Mouse (Mus musculus) testis, adult 2 months (tissue): ENCODE measurements around the gene Ggt5. TPM values are rescaled to one million over a fixed set of nuclear protein-coding genes. Genes with fewer than 3 reads are reported as not detected.

Experiments
- H3K27ac ChIP-seq: fragments of 200-500 bp; 2 replicates; pipeline ENCODE4 v1.5.1; 2012; ENCODE audit warnings: low read depth, low read length; ENCODE audit not compliant: control insufficient read depth, insufficient read depth
- H3K27me3 ChIP-seq: fragments of 200-500 bp; 2 replicates; pipeline ENCODE4 v1.6.1; 2012; ENCODE audit warnings: mild to moderate bottlenecking, low read length, moderate library complexity; ENCODE audit not compliant: control insufficient read depth, insufficient read depth
- H3K36me3 ChIP-seq: fragments of 200-500 bp; 2 replicates; pipeline ENCODE4 v1.6.1; 2012; ENCODE audit warnings: mild to moderate bottlenecking, low read length; ENCODE audit not compliant: control insufficient read depth, insufficient read depth
- H3K4me1 ChIP-seq: fragments of 200-500 bp; 2 replicates; pipeline ENCODE4 v1.6.1; 2012; ENCODE audit warnings: low read length; ENCODE audit not compliant: control insufficient read depth, insufficient read depth
- H3K4me3 ChIP-seq: fragments of 200-500 bp; 2 replicates; pipeline ENCODE4 v1.5.1; 2012; ENCODE audit warnings: low read depth, mild to moderate bottlenecking, low read length, moderate library complexity, mixed read lengths; ENCODE audit not compliant: control insufficient read depth
- CTCF ChIP-seq: fragments of 200-500 bp; IDR thresholded peaks from 2 replicates; pipeline ENCODE4 v1.5.1; 2012; ENCODE audit warnings: low read depth, mild to moderate bottlenecking, inconsistent platforms, low read length, moderate library complexity; ENCODE audit not compliant: control insufficient read depth, insufficient read depth, insufficient replicate concordance
- POLR2A ChIP-seq: fragments of 200-500 bp; IDR thresholded peaks from 2 replicates; pipeline ENCODE4 v1.6.1; 2012; ENCODE audit warnings: low read depth, mild to moderate bottlenecking, inconsistent platforms, low read length, moderate library complexity; ENCODE audit not compliant: control insufficient read depth
- polyA plus RNA-seq: library from polyadenylated mRNA; depleted of rRNA; stranded (reverse); fragments of >200 nt; gene quantifications from 2 replicates; pipeline ENCODE4 v1.2.3, GENCODE M21; 2012

Gene Ggt5
- polyA plus RNA-seq, 1 experiment: 5.4 TPM

DNA sequence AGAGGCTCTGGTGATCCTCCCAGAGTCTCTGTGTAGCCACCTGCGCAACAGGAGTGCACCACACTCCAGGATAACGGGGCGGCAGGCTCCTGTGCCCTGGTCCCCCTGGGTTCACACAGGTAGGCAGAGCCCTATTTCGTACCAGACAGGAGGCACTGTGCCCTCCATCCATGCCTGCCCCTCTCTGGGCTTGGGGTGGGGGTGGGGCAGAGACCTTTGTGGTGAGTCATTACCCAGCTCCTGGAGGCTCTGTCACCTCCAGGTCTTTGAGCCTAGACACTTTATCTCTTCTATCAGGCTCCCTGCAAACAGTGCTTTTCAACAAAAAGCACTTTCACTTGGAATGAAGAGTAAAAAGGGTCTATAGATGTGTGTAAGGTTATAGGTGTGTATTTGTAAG lies 20.3 kb upstream of the Ggt5 start:
- Histone ChIP-seq H3K27me3 (no peaks in the 10 kb centered on the region), H3K4me3 (no peak overlapping the region), H3K4me1 (no peaks in the 10 kb centered on the region), H3K27ac (no peak overlapping the region), H3K36me3 (no peaks in the 10 kb centered on the region)
- TF ChIP-seq POLR2A: no peak
- no peak for TF ChIP-seq CTCF

- Histone ChIP-seq H3K27ac (no peak overlapping the region), H3K27me3 (no peaks in the 10 kb centered on the region), H3K4me1 (no peaks in the 10 kb centered on the region), H3K36me3 (no peaks in the 10 kb centered on the region), H3K4me3 (no peak overlapping the region)
- TF ChIP-seq POLR2A: no peak
- no peak for TF ChIP-seq CTCF
These were observed 18.0 kb upstream of the Ggt5 start for GRCm38 (mm10) chr10:75570981-75571657.

DNA sequence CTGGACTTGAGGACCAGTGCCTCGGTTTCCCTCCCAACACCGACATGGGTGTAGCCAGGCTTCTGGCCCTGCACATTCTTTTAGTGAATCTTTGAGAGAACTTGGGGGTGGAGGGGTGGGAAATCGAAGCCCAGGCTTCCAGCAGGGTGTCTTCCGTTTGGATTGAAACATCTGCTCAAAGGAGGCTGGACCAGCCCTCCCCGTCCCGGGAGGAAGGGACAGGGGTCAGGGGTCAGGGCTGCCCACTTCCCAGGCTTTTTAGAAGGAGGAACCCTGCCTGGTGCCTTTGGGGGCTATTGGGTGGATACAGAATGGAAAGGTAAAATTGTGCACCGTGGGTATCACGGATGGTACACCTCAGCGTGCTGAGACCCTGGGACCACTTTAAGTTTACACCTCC lies 17.2 kb upstream of the Ggt5 start:
- no peaks in the 10 kb centered on the region for H3K27me3 ChIP-seq
- no peak overlapping the region for H3K4me3 ChIP-seq
- no peaks in the 10 kb centered on the region for H3K4me1 ChIP-seq
- TF ChIP-seq POLR2A (no peak), CTCF (no peak)
- H3K27ac ChIP-seq: no peak overlapping the region
- no peaks in the 10 kb centered on the region for H3K36me3 ChIP-seq

DNA sequence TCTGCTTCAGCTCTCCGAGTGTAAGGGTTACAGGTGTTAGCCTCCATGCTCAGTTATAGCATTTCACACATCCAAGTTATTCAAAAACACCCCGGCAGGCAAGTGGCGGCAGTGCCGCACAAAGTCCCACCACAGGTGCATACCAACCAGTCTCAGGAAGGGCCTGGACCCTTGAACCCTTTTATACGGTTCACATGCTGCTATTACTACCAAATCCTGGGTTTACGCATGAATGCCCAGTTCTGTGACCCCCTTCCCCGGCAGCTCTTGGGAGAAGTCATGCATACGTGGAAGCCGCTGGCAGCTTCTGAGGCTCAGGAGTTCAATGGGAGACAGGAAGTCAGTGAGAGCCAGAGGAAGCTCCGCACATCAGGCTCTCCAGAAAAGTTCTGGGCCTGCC lies 16.0 kb upstream of the Ggt5 start:
- H3K27me3 ChIP-seq: no peaks in the 10 kb centered on the region
- no peaks in the 10 kb centered on the region for H3K36me3 ChIP-seq
- no peak overlapping the region for H3K4me3 ChIP-seq
- no peaks in the 10 kb centered on the region for H3K4me1 ChIP-seq
- TF ChIP-seq POLR2A (no peak), CTCF (no peak)
- H3K27ac ChIP-seq: no peak overlapping the region

GRCm38 (mm10) chr10:75573965-75574364 lies 15.2 kb upstream of the Ggt5 start:
- Histone ChIP-seq H3K27me3 (no peaks in the 10 kb centered on the region), H3K36me3 (no peaks in the 10 kb centered on the region), H3K27ac (no peak overlapping the region), H3K4me1 (no peaks in the 10 kb centered on the region), H3K4me3 (no peak overlapping the region)
- TF ChIP-seq POLR2A (no peak), CTCF (no peak)

DNA sequence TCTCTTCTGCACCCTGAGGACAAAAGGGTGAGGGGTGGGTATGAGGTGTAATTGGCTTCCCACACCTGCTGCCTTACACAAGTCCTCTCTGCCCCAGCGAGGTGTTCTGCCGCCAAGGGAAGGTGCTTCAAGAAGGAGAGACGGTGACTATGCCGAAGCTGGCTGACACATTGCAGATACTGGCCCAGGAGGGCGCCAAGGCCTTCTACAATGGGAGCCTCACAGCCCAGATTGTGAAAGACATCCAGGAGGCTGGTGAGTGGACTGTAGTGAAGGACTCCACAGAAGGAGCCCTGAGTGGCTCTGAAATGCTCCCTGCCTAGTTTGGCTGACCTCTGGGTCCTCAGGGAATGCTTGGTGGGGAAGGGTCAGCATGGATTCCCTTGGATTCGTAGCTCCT lies 10.0 kb upstream of the Ggt5 start:
- H3K4me1 ChIP-seq: no peaks in the 10 kb centered on the region
- no peak overlapping the region for H3K4me3 ChIP-seq
- TF ChIP-seq POLR2A (no peak), CTCF (no peak)
- H3K27me3 ChIP-seq: no peaks in the 10 kb centered on the region
- H3K27ac ChIP-seq: no peak overlapping the region
- H3K36me3 ChIP-seq: no peaks in the 10 kb centered on the region

DNA sequence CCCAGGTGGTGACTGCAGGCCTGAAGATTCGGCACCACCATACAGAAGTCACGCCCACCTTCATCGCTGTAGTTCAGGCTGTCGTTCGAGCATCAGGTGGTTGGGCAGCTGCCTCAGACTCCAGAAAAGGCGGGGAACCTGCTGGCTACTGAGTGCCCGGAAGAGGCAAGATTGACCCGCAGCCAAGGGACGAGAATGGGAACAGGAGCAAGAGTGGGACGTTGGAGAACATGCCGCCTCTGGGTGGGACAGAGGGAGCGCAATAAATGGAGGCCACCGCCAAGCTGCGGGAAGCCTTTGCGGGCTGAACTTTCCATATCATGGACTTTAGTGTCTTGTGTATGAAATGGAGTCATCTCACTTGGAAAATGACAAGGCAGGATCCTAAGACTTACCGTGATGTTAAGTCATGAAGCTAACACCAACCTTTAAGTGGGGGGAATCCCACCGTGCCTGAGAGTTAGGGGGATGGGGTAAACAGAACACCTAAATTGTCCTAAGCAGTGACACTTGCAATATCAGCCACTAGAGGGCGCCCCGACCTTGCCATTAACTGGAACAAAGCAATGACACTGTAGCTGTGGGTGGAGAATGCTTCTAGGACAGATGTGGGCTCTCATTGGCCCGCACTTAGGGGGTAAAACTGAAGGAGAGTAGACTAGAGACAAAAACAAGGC lies 3.1 kb upstream of the Ggt5 start:
- no peak overlapping the region for H3K27ac ChIP-seq
- no peaks in the 10 kb centered on the region for H3K27me3 ChIP-seq
- TF ChIP-seq POLR2A: no peak
- TF ChIP-seq CTCF: peak; percentile 78; the same call in 1 of the 2 replicates
- no peaks in the 10 kb centered on the region for H3K36me3 ChIP-seq
- H3K4me1 ChIP-seq: no peaks in the 10 kb centered on the region; the same call in 1 of the 2 replicates
- no peak overlapping the region for H3K4me3 ChIP-seq
